Mouse (Mus musculus) megakaryocyte, embryonic 14.5 days (primary cell): ENCODE results near the gene Nrf1. TPM values are rescaled to one million over a fixed set of nuclear protein-coding genes. Genes with fewer than 3 reads are reported as not detected.
A peak's percentile ranks its signal among the peaks of the same experiment; 100 is the strongest.

Experiments used
- H3K27me3 ChIP-seq: replicated peaks from 2 replicates; pipeline ENCODE3; 2012; ENCODE audit warnings: inconsistent platforms
- H3K36me3 ChIP-seq: replicated peaks from 2 replicates; pipeline ENCODE3; 2012; ENCODE audit warnings: low read length, inconsistent platforms, mixed read lengths
- H3K4me1 ChIP-seq: 2 replicates; pipeline ENCODE4 v1.6.1; 2012; ENCODE audit warnings: inconsistent platforms
- H3K4me3 ChIP-seq: replicated peaks from 2 replicates; pipeline ENCODE3; 2012; ENCODE audit warnings: moderate library complexity, mild to moderate bottlenecking, inconsistent platforms
- H3K9me3 ChIP-seq: 2 replicates; pipeline ENCODE4 v1.6.1; 2012; ENCODE audit warnings: inconsistent platforms
- FLI1 ChIP-seq: IDR thresholded peaks from 2 replicates; pipeline ENCODE4 v1.6.1; 2012; ENCODE audit warnings: low read length, inconsistent platforms, mixed read lengths
- GATA1 ChIP-seq: IDR thresholded peaks from 3 replicates; pipeline ENCODE4 v1.6.1; 2012; ENCODE audit warnings: mixed read lengths, low read length, inconsistent platforms, borderline replicate concordance
- polyA plus RNA-seq: library from polyadenylated mRNA; stranded (reverse); fragments of >175 nt; gene quantifications from 2 replicates; pipeline ENCODE4 v1.2.3, GENCODE M21; 2012; ENCODE audit warnings: low replicate concordance; ENCODE audit not compliant: insufficient read depth

Gene Nrf1
- polyA plus RNA-seq, 1 experiment = 7.3 TPM

DNA sequence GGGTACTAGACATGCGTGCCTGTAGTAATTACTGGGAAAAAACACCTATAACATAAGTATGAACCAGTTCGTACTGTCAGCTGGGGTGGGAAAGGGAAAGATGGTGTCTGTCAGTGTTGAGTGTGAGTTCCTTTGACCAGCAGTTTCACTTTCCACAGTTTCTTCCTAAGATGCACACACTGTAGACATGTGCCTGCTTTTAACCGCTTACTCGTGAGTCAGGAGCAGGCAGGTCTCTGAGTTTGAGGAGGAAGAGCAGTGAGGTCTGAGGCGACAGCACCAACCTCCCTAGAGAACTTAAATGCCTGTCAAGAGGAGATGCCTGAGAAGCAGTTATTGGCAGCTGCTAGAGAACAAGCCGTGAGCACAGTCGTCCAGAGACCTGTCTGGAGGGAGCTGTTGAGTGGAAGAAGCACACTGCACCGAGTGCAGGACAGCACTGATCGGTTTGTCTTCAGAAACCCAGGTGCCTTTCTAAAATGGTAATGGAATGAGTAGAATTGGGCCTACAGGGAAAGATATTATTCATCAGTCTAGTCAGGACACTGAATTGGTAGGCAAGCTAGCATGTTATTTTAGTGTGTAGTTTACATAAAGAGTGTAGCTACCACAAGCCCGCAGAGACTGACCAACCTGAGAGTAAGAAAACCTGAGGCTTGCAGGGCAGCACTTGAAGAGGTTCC is 62.2 kb downstream of the Nrf1 start:
- TF ChIP-seq FLI1 (no peak), GATA1 (no peak)
- H3K4me1 ChIP-seq = peaks cover 42% of the 10 kb centered on the region
- H3K36me3 ChIP-seq = peaks cover 80% of the 10 kb centered on the region
- H3K4me3 ChIP-seq = no peak overlapping the region
- H3K9me3 ChIP-seq = no peaks in the 10 kb centered on the region
- no peaks in the 10 kb centered on the region for H3K27me3 ChIP-seq

DNA sequence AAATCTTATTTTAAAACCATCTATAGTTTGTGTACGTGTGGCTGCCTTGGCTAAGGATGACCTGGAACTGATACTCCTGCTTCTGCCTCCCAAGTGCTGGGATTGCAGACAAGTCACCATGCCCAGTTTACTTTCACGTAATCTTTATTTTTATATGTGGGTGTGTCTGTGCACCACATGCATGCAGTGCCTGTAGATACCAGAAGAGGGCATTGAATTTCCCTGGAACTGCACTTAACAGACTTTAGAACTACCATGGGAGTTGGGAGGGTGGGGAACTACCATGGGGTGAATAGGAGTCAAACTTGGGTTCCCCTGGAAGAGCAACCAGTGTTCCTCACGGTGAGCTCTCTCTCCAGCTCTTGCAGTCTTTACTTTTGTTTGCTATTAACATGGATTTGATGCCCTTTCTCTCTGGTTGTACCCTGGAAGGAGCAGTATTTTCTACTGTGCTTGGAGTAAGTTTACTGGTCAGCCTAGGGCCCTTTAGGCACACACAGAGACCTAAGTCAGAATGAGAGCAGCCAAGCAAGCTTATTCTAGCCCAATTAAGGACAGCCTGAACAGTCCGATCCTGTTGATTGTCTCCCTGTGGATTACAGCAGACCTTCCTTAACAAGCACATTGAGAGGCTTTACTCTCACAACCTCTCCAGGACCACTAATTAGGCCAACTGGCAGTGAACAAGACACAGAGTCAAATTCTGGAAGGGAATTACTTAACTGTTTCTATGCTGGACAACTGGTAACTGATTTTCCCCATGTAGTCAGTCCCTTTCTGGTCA is 64.8 kb downstream of the Nrf1 start:
- TF ChIP-seq GATA1 = no peak
- TF ChIP-seq FLI1 = no peak

DNA sequence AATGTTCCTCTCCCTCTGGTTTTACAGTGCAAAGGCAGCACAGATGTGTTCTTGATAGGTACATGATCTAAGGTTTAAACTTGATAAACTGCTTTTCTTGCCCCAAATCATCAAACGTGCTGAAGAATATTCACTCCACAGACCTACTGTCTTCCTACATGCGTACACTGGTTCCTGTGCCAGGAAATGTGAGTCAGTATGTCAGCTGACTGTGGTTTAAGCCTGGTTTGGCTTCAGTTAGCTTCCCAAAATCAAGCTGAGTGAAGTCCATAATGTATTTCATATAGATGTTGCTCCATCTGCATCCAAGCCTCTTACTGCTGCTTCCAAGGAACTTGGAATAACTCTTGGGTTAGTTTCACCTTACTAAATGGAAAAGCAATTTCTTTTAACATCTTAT is 66.3 kb downstream of the Nrf1 start:
- H3K27me3 ChIP-seq = no peaks in the 10 kb centered on the region
- peaks cover 30% of the 10 kb centered on the region for H3K4me1 ChIP-seq
- TF ChIP-seq GATA1 = no peak
- no peak for TF ChIP-seq FLI1
- peak overlapping the region; percentile 59 for H3K4me3 ChIP-seq
- H3K36me3 ChIP-seq = peaks cover 86% of the 10 kb centered on the region
- H3K9me3 ChIP-seq = no peaks in the 10 kb centered on the region

More for the DNA sequence above, 64.8 kb downstream of the Nrf1 start:
- Histone ChIP-seq H3K36me3 (peaks cover 82% of the 10 kb centered on the region), H3K4me3 (no peak overlapping the region), H3K27me3 (no peaks in the 10 kb centered on the region), H3K4me1 (peaks cover 33% of the 10 kb centered on the region), H3K9me3 (no peaks in the 10 kb centered on the region)

DNA sequence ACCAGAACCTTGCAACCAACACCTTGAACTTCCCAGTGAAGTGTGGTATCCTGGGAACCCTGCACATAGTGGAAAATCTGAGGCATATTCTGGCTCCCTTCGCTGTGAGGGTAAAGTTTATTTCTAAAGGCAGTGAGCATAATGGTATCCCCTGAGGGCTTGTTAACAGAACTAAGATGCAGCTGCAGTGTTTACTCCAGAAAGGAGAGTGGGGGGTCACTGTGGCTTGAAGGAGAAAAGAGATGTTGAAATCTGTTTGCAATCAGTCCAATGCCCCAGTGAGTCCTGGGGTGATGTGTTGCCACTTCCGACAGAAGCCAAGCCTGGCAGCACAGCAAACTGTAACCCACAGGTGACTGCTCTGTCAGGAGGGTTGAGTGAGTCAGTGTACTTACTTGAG is 73.4 kb downstream of the Nrf1 start:
- Histone ChIP-seq H3K27me3 (no peaks in the 10 kb centered on the region), H3K9me3 (no peaks in the 10 kb centered on the region), H3K4me3 (no peak overlapping the region), H3K4me1 (peaks cover 3% of the 10 kb centered on the region), H3K36me3 (peaks cover 89% of the 10 kb centered on the region)
- no peak for TF ChIP-seq GATA1
- no peak for TF ChIP-seq FLI1

DNA sequence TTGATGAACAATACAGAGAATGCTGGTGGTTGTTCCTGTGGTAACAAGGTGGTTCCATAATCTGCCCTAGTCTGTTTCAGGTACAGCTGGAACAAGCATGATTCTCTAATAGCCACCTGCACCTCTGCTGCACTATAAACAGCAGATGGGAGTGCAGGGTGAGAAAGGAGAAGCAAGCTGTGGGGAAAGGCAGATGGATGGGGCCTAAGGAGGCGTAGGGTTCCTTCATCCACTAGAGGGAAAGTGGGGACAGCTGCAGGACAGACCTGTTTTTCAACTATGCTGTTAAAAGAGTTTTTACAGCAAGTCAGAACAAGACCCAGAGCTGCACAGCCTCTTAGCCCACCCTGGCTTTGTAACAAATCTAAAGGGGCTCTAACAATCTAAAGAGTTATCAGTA is 73.8 kb downstream of the Nrf1 start:
- Histone ChIP-seq H3K27me3 (no peaks in the 10 kb centered on the region), H3K9me3 (no peaks in the 10 kb centered on the region), H3K36me3 (peaks cover 88% of the 10 kb centered on the region), H3K4me3 (no peak overlapping the region), H3K4me1 (peaks cover 3% of the 10 kb centered on the region)
- no peak for TF ChIP-seq GATA1
- TF ChIP-seq FLI1 = no peak

DNA sequence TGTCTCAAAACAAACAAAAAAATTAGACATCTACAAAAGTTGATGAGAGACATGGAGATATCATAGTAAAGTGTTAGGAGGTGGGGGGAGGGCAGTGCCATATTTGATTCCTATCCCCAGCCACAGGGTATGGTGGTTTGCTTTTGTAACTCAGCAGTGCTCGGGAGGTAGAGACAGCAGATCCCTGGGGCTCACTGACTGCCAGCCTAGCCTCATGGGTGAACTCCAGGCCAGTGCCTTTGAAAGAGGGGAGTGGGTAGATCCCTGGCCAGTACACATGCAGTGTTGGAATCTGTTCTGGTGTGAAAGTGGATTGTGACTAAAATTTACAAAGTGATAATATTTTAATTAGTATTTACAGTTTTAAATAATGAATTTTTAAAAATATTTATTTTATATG is 75.6 kb downstream of the Nrf1 start:
- H3K4me3 ChIP-seq = no peak overlapping the region
- no peaks in the 10 kb centered on the region for H3K27me3 ChIP-seq
- H3K9me3 ChIP-seq = no peaks in the 10 kb centered on the region
- peaks cover 86% of the 10 kb centered on the region for H3K36me3 ChIP-seq
- H3K4me1 ChIP-seq = peaks cover 3% of the 10 kb centered on the region
- TF ChIP-seq FLI1 (no peak), GATA1 (no peak)

DNA sequence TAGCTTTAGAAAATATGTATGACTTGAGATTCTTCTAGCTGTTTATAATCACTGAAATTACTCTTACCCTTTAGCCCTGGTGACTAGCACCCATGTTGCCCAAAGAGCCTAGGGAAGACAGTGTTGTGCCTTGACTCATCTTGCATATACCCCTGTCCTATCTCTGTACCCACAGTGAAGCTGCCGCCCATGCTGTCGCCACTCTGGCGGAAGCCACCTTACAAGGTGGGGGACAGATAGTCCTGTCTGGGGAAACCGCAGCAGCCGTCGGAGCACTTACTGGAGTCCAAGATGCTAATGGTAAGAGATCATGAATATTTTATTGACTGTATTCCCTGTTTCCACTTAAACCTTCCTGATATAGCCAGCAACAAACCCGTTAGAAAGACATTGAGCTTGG is 78.3 kb downstream of the Nrf1 start:
- Histone ChIP-seq H3K27me3 (no peaks in the 10 kb centered on the region), H3K36me3 (peaks cover 79% of the 10 kb centered on the region), H3K9me3 (no peaks in the 10 kb centered on the region), H3K4me1 (peaks cover 3% of the 10 kb centered on the region), H3K4me3 (no peak overlapping the region)
- no peak for TF ChIP-seq GATA1
- TF ChIP-seq FLI1 = no peak

DNA sequence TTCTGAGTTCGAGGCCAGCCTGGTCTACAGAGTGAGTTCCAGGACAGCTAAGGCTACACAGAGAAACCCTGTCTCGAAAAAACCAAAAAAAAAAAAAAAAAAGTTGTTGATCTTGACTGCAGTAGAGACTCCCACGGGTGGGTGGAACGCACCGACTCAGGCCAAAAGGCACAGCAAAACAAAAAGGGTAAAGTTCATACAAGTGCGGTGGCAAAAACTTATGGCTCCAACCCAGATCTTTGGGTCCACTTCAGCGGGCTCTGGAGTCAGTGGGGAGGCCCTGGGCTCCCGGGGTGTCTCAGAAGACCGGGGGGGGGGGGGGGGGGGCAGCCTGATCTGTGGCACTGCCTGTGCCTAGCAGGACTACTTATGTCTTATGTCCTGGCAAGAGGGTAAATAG is 79.0 kb downstream of the Nrf1 start:
- H3K9me3 ChIP-seq = no peaks in the 10 kb centered on the region
- TF ChIP-seq GATA1 = no peak
- TF ChIP-seq FLI1 = no peak
- H3K27me3 ChIP-seq = no peaks in the 10 kb centered on the region
- no peak overlapping the region for H3K4me3 ChIP-seq
- peaks cover 76% of the 10 kb centered on the region for H3K36me3 ChIP-seq
- peaks cover 5% of the 10 kb centered on the region for H3K4me1 ChIP-seq

DNA sequence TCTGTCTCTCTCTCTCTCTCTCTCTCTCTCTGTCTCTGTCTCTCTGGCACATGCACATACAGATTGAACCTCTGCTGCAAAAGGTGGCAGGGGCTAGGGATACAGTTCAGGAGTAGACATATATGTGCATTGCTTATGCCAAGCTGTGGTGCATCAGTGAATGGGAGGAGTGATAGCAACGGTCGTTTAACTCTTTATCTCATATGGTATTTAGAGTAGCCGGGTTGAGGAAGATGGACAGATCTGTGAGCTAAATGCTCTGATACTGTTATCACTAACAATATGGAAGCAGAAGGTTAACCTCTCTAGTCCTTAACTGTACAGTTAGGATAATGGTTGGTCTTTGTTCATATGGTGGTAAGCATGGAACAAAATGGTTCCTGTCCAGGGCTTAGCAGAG is 84.6 kb downstream of the Nrf1 start:
- Histone ChIP-seq H3K27me3 (no peaks in the 10 kb centered on the region), H3K9me3 (no peaks in the 10 kb centered on the region), H3K4me3 (no peak overlapping the region), H3K36me3 (peaks cover 70% of the 10 kb centered on the region), H3K4me1 (peaks cover 38% of the 10 kb centered on the region)
- TF ChIP-seq GATA1 = no peak
- TF ChIP-seq FLI1 = no peak

DNA sequence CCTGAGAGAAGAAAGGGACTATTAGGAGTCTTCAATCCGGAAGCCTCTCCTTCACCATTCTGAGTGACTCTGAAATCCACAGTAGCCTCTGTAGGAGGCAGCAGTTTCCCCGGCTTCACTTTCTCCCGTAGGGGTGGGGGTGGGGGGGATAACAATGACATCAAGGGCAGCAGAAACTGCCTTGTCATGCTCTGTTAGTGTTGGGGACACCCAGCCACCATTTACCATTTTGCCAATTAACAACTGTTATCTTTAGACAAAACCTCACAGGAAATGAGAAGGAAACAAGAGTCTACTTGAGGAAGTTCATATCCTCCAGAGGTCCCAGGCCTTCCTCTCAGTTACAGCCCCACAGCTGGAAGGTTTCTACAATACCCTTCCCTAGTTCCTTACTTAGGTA is 87.8 kb downstream of the Nrf1 start:
- peaks cover 46% of the 10 kb centered on the region for H3K4me1 ChIP-seq
- H3K4me3 ChIP-seq = peak overlapping the region; percentile 62
- TF ChIP-seq GATA1 (no peak; the same call in 2 of the 3 replicates), FLI1 (no peak)
- no peaks in the 10 kb centered on the region for H3K27me3 ChIP-seq
- H3K9me3 ChIP-seq = no peaks in the 10 kb centered on the region
- H3K36me3 ChIP-seq = peaks cover 70% of the 10 kb centered on the region
